Mouse (Mus musculus): ENCODE measurements around the gene Pcx.
"Not testable (repeated sequence)": the region's sequence is repeated elsewhere in the genome, so short reads cannot be mapped to it uniquely, and the experiment has no call there.

The Pcx gene

DNA sequence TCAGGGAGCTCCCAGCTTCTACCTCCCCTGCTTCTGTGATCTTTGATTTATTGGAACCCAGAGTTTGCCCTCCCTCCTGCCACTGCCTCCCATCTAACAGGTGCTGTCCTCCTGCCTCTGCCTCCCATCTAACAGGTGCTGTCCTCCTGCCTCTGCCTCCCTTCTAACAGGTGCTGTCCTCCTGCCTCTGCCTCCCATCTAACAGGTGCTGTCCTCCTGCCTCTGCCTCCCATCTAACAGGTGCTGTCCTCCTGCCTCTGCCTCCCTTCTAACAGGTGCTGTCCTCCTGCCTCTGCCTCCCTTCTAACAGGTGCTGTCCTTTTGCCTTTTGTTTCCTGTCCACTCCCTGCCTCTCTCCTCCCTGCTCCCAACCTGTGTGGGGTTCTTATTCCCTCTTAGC, 76.5 kb downstream of the Pcx start:
- DNase-seq (ENCODE audit: low spot score in 2 of 2) = not testable (repeated sequence)

DNA sequence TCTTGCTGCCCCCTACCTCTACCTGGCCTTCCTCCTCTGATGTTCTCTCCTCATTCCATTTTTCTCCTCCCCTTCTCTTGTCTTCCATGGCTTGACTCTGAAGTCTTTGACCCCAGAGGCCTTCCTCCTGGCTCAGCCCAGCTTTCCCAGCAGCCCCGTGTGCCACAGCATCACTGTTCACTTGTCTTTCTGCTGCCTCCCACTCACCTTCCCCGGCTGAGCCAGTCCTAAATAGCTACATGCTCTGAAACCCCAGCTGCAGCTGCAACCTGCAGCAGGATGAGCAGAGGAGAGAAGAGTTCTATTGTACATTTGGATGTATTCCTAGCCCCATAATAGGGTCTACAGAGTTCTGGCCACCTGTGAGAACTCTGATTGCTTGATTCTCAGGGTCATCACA, 77.2 kb downstream of the Pcx start:
- DNase-seq (ENCODE audit: low spot score in 2 of 2) = no peak

DNA sequence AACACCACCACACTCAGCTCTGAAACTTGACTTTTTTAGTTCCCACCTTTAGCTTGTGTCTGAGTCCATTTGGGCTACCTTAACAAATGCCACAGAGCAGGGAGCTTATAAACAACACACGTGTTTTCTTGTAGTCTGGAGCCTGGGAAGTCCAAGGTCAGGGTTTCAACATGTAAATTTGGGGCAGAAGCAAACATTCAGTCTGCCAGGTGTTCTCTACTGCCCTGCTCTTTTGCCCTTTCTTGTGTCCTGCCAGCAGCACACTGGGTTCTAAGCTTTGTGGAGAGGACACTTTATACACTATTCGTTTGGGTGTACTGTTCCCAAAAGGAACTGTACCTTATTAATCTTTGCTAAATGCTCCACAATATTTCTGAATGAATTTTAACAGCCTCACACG, 78.2 kb downstream of the Pcx start:
- no peak for DNase-seq (ENCODE audit: low spot score in 2 of 2)

DNA sequence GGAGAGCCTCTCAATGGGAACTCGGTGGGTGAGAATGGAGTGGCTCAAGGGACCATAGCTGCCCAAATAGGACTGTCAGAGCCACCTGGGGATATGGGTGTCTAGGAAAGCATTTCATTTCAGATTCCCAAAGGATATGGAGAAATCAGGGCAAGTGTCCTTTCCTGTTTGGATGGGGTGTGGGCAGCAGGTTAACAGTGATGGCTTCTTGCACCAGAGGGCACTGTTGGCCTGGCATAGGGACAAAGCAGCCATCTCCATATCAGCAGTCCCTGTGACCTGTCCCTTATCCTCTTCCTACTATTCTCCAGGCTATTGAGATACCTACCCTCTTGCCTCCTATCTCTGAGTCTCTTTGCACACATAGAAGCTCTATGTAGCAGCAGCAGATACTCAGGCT, 78.8 kb downstream of the Pcx start:
- no peak for DNase-seq (ENCODE audit: low spot score in 2 of 2)

DNA sequence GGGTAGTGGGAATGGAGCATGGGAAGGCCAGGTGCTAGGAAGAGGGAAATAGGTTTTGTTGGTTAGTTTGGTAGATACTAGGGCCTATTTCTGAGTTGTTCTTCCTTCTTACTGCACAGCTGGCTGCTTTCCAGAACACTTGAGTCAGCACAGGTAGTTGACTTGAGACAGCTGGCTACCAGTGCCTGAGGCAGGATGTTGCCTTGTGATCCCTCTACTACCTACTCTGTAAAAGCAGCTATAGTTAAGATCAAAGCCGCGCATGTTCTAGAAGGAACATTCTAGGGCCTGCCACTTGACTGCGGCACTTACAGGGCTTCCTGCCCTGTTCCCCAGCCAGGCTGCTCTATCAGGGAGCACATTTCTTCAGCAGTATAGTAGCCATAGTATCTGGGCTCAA, 79.8 kb downstream of the Pcx start:
- no peak for DNase-seq (ENCODE audit: low spot score in 2 of 2)

DNA sequence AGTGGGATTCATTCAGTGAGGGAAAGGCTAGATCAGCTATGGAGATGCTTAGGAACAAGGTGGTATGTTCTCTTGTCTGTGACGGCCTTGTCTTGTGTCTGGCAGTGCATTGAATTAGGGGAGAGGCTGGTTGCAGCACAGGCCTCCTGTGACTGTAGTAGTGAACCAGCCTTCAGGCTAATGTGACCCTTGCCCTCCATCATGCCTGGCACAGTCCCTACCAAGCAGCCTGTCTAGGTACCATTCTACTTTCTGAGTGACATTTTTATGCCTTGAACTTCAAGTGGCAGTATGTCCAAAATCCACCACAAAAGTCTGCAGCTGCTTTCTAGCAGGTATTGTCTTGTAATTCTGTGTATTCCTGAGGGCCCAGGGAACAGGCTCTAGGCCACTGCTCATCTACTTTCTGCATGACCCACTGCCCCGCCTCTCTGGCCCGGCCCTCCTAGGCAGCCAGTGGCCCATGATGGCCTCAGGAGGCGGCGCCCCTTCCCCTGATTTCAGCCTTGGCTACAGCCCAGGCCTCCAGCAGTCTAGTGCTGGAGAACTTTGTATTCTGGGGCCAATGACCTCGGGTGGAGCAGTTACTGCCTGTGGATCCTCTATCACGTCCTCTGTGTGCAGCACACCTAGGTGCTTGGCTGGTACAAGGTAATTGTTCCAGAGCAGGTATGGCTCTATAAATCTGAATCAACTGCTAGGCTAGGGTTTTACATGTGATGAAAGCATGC, 83.7 kb downstream of the Pcx start:
- no peak for DNase-seq (ENCODE audit: low spot score in 2 of 2)

DNA sequence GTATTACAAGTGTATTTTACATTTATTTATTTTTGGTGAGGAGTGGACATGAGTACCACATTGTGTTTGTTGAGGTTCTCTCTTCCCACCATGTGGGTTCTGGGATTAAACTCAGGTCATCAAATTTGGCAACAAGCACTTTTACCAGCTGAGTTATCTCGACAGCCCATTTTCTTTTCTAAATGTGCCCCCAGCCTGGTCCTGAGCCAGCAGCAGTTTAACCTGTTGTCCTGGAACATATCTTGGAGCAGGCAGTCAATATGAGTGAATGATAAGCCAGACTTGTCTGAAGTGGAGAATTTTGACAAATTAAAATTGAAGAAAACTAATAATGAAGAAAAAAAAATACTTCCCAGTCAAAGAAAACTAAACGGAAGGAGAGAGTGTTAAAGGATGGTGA, 85.8 kb downstream of the Pcx start:
- DNase-seq (ENCODE audit: low spot score in 2 of 2) = no peak

DNA sequence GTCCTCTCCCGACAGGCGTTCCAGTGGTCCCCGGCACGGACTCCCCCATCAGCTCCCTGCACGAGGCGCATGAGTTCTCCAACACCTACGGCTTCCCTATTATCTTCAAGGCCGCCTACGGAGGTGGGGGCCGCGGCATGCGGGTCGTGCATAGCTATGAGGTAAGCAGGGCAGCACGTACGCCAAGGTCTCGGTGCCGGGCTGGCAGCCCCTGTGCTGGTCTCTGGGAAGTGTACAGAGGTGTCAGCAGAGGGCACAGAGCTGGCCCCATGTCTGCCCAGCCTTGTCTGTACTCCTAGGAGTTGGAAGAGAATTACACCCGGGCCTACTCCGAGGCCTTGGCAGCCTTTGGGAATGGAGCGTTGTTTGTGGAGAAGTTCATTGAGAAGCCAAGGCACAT, 92.2 kb downstream of the Pcx start:
- DNase-seq (ENCODE audit: low spot score in 2 of 2) = no peak

DNA sequence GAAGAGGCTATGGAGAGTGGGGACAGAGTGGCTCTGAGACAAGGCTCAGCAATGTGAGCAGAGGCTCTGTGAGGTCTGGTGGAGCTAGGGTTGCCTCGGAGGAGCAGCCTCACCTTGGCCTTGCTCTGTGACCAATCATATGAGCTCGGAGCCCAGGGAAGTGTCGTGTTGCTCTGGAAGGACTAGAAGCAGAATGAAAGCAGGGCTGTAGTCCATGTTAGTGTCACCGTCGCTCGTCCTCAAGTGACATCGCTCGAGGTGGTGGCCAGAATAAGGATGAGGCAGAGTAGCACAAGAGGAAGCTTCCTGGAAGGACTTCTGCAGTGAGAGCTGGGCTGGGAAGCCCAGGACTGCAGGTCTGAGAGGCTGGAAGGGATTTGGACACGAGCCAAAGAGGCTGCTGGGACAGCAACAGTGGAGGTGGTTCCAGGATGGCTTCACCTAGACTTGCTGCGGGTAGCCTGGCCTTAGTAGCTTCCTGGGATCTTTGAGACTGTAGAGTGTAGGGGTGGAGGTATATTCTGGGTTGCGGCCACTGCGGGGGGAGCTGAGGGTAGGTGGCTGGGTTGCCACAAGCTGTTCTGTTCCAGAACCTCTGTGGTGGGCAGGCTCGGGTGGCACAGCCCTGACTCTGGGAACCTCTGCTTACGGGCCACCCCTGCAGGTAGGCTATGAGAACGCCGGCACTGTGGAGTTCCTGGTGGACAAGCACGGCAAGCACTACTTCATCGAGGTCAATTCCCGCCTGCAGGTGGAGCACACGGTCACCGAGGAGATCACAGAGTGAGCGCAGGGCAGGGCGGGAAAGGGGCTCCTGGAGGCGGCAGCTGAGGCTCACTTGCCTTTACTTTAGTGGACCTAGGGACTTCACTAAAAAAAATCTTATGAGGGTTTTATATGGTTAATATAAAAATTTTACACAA, 93.8 kb downstream of the Pcx start:
- no peak for DNase-seq (ENCODE audit: low spot score in 2 of 2)

DNA sequence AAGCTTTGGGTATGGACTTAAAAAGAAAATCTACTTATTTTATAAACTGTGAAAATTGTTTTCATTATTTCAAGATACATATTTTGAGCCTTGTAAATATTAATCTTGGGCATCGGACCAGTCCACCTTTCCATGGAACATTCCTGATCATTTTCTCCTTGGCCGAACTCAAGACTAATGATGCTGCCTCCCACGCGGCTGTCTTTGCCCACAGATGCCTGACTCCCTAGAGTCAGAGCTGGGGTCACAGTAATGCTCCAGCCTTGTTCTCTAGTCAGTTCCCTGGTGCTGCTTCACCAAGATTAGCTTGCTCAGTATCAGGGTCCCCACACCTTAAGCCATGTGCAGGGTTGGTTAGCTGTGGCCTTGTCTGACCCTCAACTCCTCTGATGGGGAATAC, 95.4 kb downstream of the Pcx start:
- DNase-seq (ENCODE audit: low spot score in 2 of 2) = no peak

DNA sequence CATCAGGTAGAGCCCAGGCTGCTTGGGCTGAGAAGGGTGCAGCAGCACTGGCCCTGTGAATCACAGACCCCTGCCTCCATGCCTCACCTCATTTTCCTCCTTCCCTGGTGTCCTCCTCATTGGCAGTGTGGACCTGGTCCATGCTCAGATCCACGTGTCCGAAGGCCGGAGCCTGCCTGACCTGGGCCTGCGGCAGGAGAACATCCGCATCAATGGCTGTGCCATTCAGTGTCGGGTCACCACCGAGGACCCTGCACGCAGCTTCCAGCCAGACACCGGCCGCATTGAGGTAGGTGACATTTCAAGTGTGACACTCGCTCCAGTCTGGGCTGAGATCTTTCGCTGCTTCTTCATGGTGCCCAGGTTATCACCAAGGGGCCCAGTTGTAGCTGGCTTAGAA, 97.1 kb downstream of the Pcx start:
- no peak for DNase-seq (ENCODE audit: low spot score in 2 of 2)

DNA sequence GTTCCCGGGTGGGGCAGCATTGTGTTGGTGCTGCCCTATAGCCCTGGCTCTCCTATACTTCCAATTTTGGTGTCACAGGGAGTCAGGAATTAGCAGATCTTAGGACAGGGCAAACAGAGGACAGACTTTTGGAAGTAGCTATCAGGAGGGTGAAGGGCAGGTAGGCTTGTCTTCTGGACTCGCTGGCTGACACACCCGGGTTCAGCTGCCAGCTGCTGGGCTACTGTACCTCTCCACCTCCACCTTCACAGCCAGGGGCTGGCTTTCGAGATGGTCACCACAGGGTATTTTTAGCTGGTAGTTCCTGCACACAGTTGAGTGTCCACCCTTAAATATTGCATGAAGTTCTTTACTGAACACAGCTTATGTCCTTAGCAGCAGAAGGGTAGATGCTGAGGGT, 98.2 kb downstream of the Pcx start:
- no peak for DNase-seq (ENCODE audit: low spot score in 2 of 2)

DNA sequence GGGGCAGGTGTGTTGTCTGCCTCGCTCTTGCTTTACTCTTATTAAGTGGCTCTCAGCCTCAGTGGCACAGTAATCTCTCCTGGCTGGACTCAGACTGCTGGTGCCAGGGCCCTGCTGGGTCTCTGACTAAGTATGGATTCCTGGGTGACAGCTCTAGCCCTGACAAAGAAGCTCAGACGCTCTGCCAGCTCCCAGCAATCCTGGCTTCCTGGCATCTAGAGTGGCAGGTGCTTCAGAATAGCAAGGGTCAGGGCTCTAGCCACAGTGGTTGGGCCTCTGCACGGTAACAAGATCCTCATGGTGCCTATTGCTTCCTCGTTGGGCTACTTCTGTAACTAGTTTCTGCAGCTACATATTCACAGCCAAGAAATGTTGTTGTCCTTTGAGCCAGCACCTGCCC, 99.8 kb downstream of the Pcx start:
- no peak for DNase-seq (ENCODE audit: low spot score in 2 of 2)

DNA sequence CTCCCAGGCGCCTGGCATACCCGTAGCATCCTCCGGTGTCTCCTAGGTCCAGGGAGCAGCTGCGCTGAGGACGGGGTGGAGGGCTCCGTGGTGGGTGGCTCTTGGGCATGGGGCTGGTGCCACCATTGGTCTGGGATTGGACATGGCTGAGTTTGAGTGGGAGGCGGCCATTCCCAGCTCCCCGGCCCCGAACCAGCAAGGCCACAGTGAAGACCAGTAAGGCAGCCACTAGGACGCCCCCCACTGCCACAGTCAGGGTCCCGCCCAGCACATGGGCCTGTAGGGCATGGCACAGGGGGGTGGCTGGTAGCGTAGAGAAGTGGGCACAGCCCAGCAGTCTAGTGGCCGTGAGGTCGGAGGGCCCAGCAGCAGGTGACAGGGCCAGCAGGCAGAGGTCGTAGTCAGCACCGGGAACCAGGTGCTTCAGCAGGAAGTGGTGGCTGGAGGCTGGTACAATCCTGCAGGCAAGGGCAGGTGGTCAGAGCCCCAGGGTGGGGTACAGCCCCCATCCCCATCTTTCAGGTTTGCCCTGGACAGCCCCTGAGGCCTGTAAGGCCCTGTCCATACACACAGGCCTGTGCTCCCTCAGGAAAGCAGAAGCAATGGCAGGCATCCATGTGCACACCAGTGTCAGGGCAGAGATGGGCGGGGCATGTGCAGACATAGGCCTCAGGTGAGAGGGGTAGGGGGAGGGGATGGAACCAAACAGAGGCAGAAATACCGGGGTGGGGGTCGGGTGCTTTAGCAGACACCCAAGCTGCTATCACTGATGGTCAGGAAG, 102.1 kb downstream of the Pcx start:
- DNase-seq (ENCODE audit: low spot score in 2 of 2) = no peak

DNA sequence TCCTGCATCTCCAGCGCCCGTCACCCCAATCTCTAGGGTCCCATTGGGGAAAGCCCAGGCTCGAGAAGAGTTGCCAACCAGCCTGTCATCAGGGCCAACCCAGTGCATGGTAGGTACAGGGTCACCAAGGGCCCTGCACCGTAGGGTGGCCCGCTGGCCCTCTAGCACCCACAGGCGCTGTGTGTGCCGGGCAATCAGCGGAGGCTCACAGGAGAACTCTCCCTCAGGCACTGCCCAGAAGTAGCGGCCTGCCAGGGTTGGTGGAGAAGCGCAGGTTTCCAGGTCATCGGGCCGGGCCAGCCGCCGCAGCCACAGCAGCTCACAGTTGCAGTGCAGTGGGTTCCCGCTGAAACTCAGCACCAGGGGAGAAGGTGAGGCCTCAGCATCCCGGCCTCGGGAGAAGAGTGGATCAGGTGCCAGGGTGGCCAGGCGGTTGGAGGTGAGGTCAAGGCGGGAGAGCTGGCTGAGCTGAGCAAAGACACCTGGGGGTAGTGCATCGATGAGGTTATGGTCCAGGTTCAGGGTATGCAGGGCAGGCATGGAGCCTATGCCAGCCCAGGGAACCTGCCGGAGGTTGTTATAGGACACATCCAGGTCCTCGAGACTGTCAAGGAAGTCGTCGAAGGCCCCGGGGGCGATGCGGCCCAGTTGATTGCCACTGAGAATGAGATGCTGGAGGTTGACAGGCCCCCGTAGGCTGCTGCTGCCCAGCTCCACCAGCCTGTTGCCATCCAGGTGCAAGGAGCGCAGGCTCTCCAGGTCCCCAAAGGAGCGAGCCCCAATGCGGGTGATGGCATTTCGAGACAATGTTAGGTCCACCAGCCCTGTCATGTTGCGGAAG, 103.4 kb downstream of the Pcx start:
- DNase-seq (ENCODE audit: low spot score in 2 of 2) = no peak

DNA sequence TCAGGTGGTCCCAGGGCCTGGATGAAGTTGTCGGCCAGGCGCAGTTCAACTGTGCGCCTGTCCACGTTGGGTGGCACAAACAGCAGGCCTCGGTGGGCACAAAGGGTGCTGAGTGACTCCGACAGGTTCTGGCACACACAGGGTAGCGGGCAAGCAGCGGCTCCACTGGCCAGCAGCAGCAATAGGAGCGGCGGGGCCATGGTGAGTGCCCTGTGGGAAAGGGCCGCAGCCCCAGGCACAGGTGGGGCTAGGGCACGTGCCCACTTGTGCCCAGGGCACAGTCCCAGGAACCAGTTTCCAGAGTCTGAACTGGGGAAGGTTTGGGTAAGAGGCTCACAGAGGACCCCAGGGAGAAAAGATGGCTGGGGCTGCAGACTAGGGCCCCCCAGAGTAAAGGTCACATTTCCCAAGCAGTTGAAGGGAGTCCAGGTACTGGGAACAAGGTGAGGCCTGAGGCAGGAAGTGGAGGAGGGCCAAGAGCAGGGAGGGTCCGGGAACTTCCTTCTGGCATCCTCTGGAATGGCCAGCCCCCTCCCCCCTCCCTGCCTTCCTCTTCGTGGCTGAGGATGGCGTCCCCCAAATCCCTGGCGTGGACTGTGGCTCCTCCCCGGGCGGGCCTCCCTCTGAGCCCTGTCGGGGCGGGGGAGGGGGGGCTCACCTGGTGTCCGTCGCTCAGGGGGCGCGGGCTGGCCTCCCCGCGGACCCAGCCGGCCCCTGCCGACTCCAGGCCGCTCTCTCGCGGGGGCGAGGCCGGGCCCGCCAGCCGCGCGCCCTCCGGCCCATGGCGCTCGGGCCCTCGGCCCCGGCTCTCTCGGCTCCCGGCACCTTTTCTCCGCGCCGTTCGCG, 104.3 kb downstream of the Pcx start:
- DNase-seq (ENCODE audit: low spot score in 2 of 2) = no peak

DNA sequence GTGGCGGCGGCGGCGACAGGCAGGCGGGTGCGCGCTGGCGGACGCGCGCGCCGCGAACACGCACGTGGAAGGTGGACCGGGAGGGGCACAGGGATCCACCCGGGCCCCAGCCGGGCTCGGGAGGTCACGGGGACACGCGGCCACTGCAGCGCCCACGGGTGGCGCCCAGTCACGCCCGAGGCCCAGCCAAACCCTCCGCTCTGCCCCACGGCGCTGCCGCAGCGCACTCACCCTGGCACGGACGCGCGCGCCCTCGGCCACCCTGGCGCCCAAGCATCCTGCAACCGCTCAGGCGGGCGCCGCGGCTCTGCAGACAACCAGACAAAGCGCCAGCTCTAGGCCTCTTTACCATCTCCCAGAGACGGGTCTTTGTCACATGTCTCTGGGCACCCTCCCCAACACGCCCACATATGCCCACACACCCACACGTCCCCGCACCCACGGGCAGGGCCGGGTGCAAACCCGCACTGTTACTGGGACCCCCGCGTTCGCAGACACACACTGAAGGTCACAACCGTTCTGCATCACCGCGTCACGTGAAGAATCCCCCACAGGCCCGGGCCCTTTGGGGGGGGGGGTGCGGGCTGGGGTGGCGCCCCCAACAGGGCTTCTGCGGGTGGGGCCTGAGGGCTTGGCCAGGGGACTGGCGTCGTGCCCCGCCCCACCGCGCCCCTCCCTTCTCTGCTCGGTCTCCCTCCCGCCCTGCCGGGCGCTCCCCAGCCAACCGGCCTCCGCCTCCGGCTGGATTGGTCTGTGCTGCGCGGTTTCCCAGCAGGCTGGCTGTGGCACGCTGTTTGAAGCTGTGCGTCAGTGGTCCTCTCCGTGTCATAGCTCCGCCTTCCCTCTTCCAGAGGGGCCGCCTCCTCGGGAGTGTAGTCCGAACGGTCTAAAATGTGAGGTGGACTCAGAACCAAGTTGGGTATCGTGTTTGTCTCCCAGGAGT, 105.2 kb downstream of the Pcx start, which contains the start of gene Lrfn4:
Gene Lrfn4 (minus strand): TSS at position 517 of the 943 bp plus-strand sequence.
- DNase-seq (ENCODE audit: low spot score in 2 of 2) = peak; percentile 43 to 49

DNA sequence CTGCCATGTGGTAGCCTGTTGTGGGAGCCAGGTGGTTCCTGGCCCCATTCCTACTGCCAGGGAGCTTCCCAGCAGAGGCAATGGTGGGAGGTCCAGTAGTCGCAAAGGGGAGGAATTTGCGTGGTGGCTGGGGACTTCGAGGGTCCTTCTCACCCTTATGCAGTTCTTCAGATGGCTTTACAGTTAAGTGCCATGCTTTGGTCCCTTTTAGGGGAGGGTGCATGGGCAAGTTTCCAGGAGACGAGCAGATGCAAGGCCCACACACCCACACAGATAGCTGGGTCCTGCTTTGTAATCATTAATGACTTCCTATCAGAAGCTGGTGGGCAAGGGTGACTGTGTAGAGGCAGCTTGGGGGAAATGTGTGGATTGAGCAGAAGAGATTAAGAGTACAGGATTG, 106.3 kb downstream of the Pcx start:
- DNase-seq (ENCODE audit: low spot score in 2 of 2) = no peak

DNA sequence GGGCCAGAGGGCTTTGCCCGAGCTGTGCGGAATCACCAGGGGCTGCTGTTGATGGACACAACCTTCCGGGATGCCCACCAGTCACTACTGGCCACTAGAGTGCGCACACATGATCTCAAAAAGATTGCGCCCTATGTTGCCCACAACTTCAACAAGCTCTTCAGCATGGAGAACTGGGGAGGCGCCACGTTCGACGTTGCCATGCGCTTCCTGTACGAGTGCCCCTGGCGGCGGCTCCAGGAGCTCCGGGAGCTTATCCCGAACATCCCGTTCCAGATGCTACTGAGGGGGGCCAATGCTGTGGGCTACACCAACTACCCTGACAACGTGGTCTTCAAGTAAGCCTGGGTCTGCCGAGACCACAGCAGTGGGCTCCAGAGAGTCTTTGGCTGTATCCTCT, 107.9 kb downstream of the Pcx start:
- no peak for DNase-seq (ENCODE audit: low spot score in 2 of 2)

All from spleen, postnatal 36 days (tissue).